Mouse (Mus musculus) embryonic facial prominence, embryonic 14.5 days (tissue): ENCODE measurements at regions not wholly inside any gene's neighbourhood (a gene's known extent, or its start where the extent isn't known, plus 50 kb on each side); places are given as distances from the start of the nearest gene placed in this dataset.

Source experiments
- ATAC-seq: fragments of 200-750 bp; cut with Nextera tagmentation; 2 replicates; pipeline ENCODE4 v1.8.0; 2017; ENCODE audit warnings: low read depth, moderate number of reproducible peaks, moderate TSS enrichment
- DNase-seq: peaks from one replicate; pipeline ENCODE4 v3.0.0-alpha.2; 2015; ENCODE audit warnings: low spot score
- H3K27ac ChIP-seq: fragments of 300-500 bp; sonication (generic); replicated peaks from 2 replicates; pipeline ENCODE4 v1.5.1; 2014; ENCODE audit warnings: low read depth, mild to moderate bottlenecking, low read length, moderate library complexity
- H3K27me3 ChIP-seq: fragments of 300-500 bp; sonication (generic); replicated peaks from 2 replicates; pipeline ENCODE4 v1.6.1; 2014; ENCODE audit warnings: low read length; ENCODE audit not compliant: control insufficient read depth, insufficient read depth
- H3K36me3 ChIP-seq: fragments of 300-500 bp; sonication (generic); 2 replicates; pipeline ENCODE4 v1.6.1; 2014; ENCODE audit warnings: low read length, mixed read lengths; ENCODE audit not compliant: control insufficient read depth, insufficient read depth
- H3K4me1 ChIP-seq: fragments of 300-500 bp; sonication (generic); 2 replicates; pipeline ENCODE4 v1.6.1; 2014; ENCODE audit warnings: antibody characterized with exemption, low read length; ENCODE audit not compliant: control insufficient read depth, insufficient read depth
- H3K4me2 ChIP-seq: fragments of 300-500 bp; sonication (generic); 2 replicates; pipeline ENCODE4 v1.6.1; 2014; ENCODE audit warnings: low read depth, mild to moderate bottlenecking, low read length, moderate library complexity, mixed read lengths
- H3K4me3 ChIP-seq: fragments of 300-500 bp; sonication (generic); 2 replicates; pipeline ENCODE4 v1.5.1; 2014; ENCODE audit warnings: low read depth, mild to moderate bottlenecking, low read length
- H3K9ac ChIP-seq: fragments of 300-500 bp; sonication (generic); 2 replicates; pipeline ENCODE4 v1.6.1; 2014; ENCODE audit warnings: low read depth, mild to moderate bottlenecking, low read length, moderate library complexity, mixed read lengths
- H3K9me3 ChIP-seq: fragments of 300-500 bp; sonication (generic); 2 replicates; pipeline ENCODE4 v1.6.1; 2016; ENCODE audit warnings: low read length; ENCODE audit not compliant: control insufficient read depth
- WGBS: fragments of 180-500 bp; shearing (Covaris S2); extraction: QIAGEN DNeasy Blood & Tissue Kit; methylation state at CpG from one replicate; pipeline ENCODE4 v1.1.7; 2014; 5-methylcytosine and 5-hydroxymethylcytosine counted together

DNA sequence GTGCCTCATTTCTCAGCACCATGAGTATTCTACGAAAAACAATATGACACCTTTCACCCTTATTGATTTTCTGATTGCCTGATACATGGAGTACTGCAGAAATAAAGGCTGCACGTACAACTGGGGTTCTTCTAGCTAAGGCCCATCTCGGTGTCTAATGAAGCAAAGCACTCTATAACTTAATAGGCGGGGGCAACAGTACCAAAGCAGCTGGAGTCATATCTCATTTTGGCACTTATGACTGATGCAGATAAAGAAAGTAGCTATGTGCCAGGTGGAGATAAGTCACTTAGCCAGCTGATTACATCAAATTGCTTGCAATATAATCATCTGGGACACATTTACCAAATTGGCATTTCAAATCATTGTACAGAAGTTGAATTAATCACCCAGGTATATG lies 73.0 kb upstream of the Lin7a start:
- Histone ChIP-seq H3K4me3 (no peak overlapping the region), H3K9me3 (no peaks in the 10 kb centered on the region), H3K9ac (no peak overlapping the region), H3K36me3 (no peaks in the 10 kb centered on the region), H3K4me1 (no peaks in the 10 kb centered on the region), H3K4me2 (no peak overlapping the region), H3K27ac (no peak overlapping the region), H3K27me3 (no peaks in the 10 kb centered on the region)
- WGBS = 83% methylated on average over 4 of the region's 4 CpGs
- no peak for DNase-seq
- ATAC-seq = no peak

DNA sequence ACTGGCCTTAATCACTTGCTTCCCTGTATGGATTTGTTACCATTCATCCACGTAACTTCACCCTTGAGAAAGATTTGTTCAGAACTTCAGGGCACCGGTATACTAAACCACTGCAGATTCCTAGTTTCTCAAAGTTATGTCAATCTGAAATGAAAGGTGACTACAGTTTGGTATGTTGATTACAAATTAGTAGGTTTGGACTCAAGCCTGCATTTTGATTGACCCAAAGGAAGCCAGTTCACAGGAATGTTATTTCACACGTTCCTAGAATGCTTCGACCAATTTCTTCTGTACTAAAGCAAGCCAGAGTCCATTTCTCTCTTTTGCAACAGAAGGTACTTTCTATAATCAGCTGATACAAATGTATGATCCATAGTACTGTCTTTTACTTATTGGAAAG lies 70.4 kb upstream of the Lin7a start:
- 62% methylated on average over 4 of the region's 4 CpGs for WGBS

DNA sequence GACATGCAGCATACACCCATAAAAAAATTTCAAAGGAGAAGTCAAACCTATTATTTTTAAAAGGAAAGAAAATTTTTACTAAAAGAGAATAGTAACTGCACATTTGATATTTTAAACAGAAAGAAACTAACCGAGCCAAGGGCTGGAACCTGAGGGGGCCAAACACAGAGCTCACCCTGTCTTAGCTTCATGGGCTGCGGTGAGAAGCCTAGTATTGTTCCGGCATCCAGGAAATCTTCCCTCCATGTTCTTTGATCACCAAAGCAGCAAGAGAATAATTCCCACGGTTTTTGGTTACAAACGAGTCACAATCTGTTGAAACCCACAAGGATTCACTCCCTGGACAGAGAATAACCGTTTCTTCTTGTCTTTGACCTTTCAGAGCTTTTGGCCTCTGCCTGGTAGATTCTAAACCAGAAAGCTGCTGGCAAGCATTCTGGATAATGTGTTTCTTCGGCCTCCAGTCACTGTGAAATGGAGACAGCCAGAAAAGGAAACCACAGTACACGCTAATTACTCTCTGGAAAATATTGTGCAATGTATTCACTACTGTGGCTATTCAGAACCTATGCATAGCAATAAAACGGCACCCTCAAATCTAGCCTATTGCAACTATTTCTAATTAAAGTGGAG lies 66.3 kb upstream of the Lin7a start:
- 52% methylated on average over 9 of the region's 9 CpGs for WGBS
- 0 out of 2 replicates have a peak, but pooled peaks cover 5% of the 10 kb centered on the region for H3K4me1 ChIP-seq
- H3K36me3 ChIP-seq = no peaks in the 10 kb centered on the region
- peak; percentile 66 for DNase-seq
- no peaks in the 10 kb centered on the region for H3K9me3 ChIP-seq
- H3K4me2 ChIP-seq = peak overlapping the region; percentile 1; the same call in 1 of the 2 replicates
- H3K27me3 ChIP-seq = no peaks in the 10 kb centered on the region
- no peak overlapping the region for H3K9ac ChIP-seq
- peak; percentile 75; the same call in 1 of the 2 replicates for ATAC-seq
- H3K27ac ChIP-seq = 0 out of 2 replicates have a peak overlapping the region, but pooled peaks have one; percentile 18
- H3K4me3 ChIP-seq = no peak overlapping the region

More for the DNA sequence above, 70.4 kb upstream of the Lin7a start:
- ATAC-seq (no peak), DNase-seq (no peak)
- Histone ChIP-seq H3K36me3 (no peaks in the 10 kb centered on the region), H3K27ac (no peak overlapping the region), H3K9me3 (no peaks in the 10 kb centered on the region), H3K4me2 (no peak overlapping the region), H3K4me3 (no peak overlapping the region), H3K27me3 (no peaks in the 10 kb centered on the region), H3K9ac (no peak overlapping the region), H3K4me1 (0 out of 2 replicates have a peak, but pooled peaks cover 5% of the 10 kb centered on the region)

DNA sequence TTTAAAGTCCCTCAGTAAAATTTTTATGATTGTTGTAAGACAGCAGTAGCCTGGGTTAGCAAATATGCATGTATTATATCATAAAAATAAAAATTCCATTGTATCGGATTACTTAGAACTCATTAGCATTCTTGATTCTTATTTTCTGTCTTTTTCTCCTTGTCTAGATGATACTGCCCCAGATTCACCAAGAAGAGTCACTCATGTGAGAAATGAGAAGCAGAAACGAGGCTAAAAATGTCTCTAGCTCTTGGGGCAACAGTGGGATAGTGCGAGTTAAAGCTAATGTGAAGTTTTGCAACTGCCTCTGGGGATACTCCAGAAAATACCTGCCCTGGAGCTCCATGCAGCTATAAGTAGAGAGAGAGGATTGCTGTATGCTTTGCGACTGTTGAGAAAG lies 61.6 kb upstream of the Lin7a start:
- Histone ChIP-seq H3K4me3 (no peak overlapping the region), H3K4me2 (no peak overlapping the region), H3K27ac (no peak overlapping the region), H3K27me3 (no peaks in the 10 kb centered on the region), H3K9me3 (no peaks in the 10 kb centered on the region), H3K4me1 (0 out of 2 replicates have a peak, but pooled peaks cover 3% of the 10 kb centered on the region), H3K36me3 (no peaks in the 10 kb centered on the region), H3K9ac (no peak overlapping the region)
- ATAC-seq = no peak
- no peak for DNase-seq
- 71% methylated on average over 4 of the region's 4 CpGs for WGBS

DNA sequence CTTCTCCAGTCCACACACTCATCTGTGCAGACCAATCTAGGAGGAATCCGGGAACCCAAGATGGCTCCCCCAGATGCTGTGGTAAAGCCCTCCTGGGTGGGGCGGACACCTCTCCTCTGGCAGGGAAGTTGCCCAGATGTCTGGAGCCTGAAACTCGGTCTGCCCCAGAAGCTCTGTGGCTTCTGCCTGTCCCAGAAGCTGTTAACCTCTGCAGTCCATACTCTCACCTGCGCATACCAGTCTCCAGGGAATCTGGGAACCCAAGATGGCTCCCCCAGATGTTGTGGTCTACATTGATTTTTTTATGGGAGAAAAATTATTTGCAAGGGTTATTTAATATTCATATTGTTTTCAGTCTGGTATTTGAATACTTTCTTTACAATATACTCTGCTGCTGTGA lies 58.4 kb upstream of the Lin7a start:
- 97% methylated on average over 4 of the region's 4 CpGs for WGBS
- no peak for ATAC-seq
- no peak overlapping the region for H3K27ac ChIP-seq

DNA sequence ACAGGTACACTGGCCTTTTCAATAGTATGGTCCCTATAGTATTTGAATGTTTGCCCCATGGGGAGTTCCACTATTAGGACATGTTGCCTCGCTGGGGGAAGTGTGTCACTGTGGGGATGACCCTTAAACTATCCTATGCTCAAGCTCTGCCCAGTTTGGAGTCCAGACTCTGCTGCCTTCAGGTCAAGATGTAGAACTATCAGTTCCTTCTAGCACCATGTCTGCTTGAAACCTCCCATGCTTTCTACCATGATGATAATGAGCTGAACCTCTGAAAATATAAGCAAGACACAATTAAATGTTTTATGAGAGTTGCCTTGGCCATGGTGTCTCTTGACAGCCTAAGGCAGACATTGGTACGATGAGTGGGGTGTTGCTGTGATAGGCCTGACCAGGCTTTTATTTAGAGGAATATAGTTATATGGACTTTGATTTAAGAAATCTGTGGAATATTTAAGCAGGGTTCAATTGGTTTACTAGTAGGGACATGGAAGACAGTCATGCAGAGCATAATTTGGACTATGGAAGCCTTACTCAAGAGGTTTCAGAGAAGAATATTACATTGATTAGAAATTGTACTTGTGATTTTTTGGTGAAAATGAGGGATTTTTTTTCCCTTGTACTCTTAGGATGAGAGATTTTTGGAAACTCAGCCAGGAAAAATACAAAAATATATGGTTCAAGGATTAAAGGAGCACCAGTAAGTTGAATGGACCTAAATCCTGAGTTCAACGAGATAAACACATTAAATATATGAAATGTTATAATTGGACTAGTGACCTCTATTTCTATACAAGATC lies 57.7 kb upstream of the Lin7a start:
- ATAC-seq = no peak
- no peak overlapping the region for H3K9ac ChIP-seq
- 72% methylated on average over 3 of the region's 3 CpGs for WGBS

More for the DNA sequence above, 58.4 kb upstream of the Lin7a start:
- H3K4me2 ChIP-seq = no peak overlapping the region
- no peak overlapping the region for H3K9ac ChIP-seq
- no peaks in the 10 kb centered on the region for H3K9me3 ChIP-seq
- no peaks in the 10 kb centered on the region for H3K4me1 ChIP-seq
- no peaks in the 10 kb centered on the region for H3K36me3 ChIP-seq
- H3K4me3 ChIP-seq = no peak overlapping the region
- no peaks in the 10 kb centered on the region for H3K27me3 ChIP-seq
- no peak for DNase-seq

DNA sequence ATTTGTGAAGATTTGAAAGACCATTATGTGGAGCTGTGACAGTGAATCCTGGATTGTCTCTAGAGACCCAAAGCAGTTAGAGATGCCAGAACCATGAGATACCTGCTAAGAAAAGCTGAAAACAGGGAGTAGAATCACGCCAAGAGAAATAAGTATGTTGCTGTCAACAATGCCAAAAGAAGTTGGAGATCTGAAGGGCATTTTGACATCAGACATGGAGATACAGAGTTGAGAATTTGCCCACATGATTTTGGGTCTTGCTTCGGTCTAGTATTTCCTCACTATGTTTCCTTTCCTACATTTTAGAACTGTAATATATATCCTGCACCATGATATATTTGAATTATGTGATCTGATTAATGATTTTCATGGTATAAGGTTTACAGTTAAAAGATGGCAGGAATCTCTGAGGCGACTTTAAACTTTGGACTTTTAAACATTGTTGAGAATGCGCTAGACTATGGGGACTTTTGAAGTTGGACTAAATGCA lies 56.7 kb upstream of the Lin7a start:
- Histone ChIP-seq H3K27me3 (no peaks in the 10 kb centered on the region), H3K4me3 (no peak overlapping the region), H3K9me3 (no peaks in the 10 kb centered on the region), H3K4me1 (no peaks in the 10 kb centered on the region), H3K27ac (no peak overlapping the region), H3K9ac (no peak overlapping the region), H3K36me3 (no peaks in the 10 kb centered on the region), H3K4me2 (no peak overlapping the region)
- DNase-seq (no peak), ATAC-seq (no peak)
- WGBS = 85% methylated on average over 4 of the region's 4 CpGs

More for the DNA sequence above, 57.7 kb upstream of the Lin7a start:
- DNase-seq = no peak
- Histone ChIP-seq H3K27ac (no peak overlapping the region), H3K36me3 (no peaks in the 10 kb centered on the region), H3K4me3 (no peak overlapping the region), H3K4me2 (no peak overlapping the region), H3K27me3 (no peaks in the 10 kb centered on the region), H3K9me3 (no peaks in the 10 kb centered on the region), H3K4me1 (no peaks in the 10 kb centered on the region)

DNA sequence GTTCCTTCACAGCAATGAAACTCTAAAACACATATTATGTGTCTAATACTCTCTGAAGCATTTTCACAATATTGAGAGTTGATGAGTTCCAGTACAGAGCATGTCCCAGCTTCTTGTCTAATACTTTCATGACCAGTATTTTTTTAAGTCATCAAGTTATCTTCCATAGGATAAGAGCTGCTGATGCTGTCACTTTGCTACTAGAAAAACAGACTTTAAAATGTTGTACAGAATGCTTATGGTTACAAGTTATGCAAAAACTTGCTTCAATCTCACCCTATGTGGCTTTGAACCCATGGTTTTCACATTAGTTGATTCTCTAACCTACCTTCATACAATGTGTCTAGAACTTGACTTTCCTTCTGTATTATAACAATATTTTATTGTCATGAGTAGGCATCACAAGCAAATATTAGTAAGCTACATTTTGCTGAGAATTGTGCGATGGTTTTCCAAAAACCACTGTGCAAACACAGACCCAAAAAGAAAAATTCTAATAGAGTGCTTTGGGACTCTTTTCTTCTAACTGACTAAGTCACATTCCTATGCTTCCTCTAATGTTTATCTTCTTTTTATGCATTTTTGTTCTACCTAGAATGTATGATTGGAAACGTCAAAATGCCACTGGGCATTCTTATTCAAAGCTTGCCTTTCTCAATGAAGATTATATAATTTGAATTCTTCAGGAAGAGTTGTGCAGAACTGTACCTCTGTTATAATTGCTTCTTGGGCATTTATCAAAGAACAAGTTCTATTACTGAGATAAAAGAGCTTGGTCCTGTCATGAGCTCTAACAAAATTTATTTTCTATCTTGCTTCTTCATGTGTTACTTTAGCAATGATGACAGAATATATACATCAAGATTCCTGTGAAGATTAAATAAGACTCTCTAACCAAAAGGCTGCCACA lies 55.6 kb upstream of the Lin7a start:
- Histone ChIP-seq H3K9me3 (no peaks in the 10 kb centered on the region), H3K36me3 (no peaks in the 10 kb centered on the region), H3K4me2 (no peak overlapping the region), H3K27ac (no peak overlapping the region), H3K9ac (no peak overlapping the region), H3K4me1 (no peaks in the 10 kb centered on the region), H3K4me3 (no peak overlapping the region), H3K27me3 (no peaks in the 10 kb centered on the region)
- ATAC-seq = no peak
- DNase-seq = no peak
- 79% methylated on average over 2 of the region's 2 CpGs for WGBS
